Comparison of ENCODE assay signal across 22 mouse cellular contexts in the genomic region with DNA sequence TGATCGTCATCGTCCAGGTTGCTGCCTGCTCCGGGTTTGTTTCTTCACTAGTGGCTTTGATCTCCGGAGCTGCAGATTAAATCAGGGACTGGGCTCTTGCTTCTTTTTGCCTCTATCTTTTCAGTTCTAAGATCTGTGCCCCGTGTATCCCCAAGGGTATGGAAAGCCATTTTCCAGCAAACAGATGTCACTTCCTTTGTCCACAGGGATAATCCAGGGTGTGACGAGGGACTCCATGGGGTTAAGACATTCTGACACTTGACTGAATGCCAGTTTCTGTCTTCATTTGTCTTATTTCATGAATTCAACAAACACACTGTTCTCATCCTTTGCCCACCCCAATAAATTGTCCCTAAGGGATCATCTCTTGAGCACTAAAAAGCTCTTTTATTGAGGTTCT.
"Had no signal": no experiment of that assay in that cellular context is flagged by ENCODE, and none has a peak within 500 bp of the region (broad histone marks: within the 10 kb centered on the region; RNA-seq: fewer than 3 reads in every experiment).

No protein-coding gene starts in this region.

- H3K4me2 ChIP-seq: intestine, embryonic 15.5 days; kidney, embryonic 15.5 days; limb, embryonic 12.5 days; liver, embryonic 12.5 days; liver, embryonic 15.5 days; neural tube, embryonic 12.5 days; neural tube, embryonic 15.5 days had no signal

- H3K9ac ChIP-seq: intestine, embryonic 15.5 days; kidney, embryonic 15.5 days; limb, embryonic 12.5 days; liver, embryonic 12.5 days; liver, embryonic 15.5 days; neural tube, embryonic 12.5 days; neural tube, embryonic 15.5 days had no signal

- H3K4me3 ChIP-seq: intestine, embryonic 15.5 days; kidney, embryonic 15.5 days; left cerebral cortex, adult 2 months; limb, embryonic 12.5 days; liver, embryonic 12.5 days; liver, embryonic 15.5 days; megakaryocyte, embryonic 14.5 days; neural tube, embryonic 12.5 days; neural tube, embryonic 15.5 days had no signal

- ATAC-seq: intestine, embryonic 15.5 days; liver, embryonic 12.5 days had no signal

- H3K27me3 ChIP-seq: intestine, embryonic 15.5 days; kidney, embryonic 15.5 days; limb, embryonic 12.5 days; liver, embryonic 12.5 days; liver, embryonic 15.5 days; neural tube, embryonic 12.5 days; neural tube, embryonic 15.5 days had no signal

- H3K27ac ChIP-seq: intestine, embryonic 15.5 days; kidney, embryonic 15.5 days; left cerebral cortex, adult 2 months; limb, embryonic 12.5 days; liver, embryonic 12.5 days; liver, embryonic 15.5 days; neural tube, embryonic 12.5 days; neural tube, embryonic 15.5 days had no signal

- H3K9me3 ChIP-seq: intestine, embryonic 15.5 days; kidney, embryonic 15.5 days; liver, embryonic 12.5 days; liver, embryonic 15.5 days; neural tube, embryonic 15.5 days had no signal

- DNase-seq: kidney, adult 11 months; kidney, adult 8-10 months; kidney, postnatal 10 days; kidney, postnatal 36 days; layer of hippocampus, postnatal 36 days; liver; lung, adult 2 months; lung, postnatal 36 days; right cerebral cortex, adult 18-20 months; right cerebral cortex, postnatal 25 days; thymus, adult 2 months; thymus, postnatal 14 days; thymus, postnatal 4 days had no signal

- H3K4me1 ChIP-seq: intestine, embryonic 15.5 days; kidney, embryonic 15.5 days; liver, embryonic 12.5 days; liver, embryonic 15.5 days; neural tube, embryonic 15.5 days had no signal

- H3K36me3 ChIP-seq: intestine, embryonic 15.5 days; kidney, embryonic 15.5 days; limb, embryonic 12.5 days; liver, embryonic 12.5 days; liver, embryonic 15.5 days had no signal
